Mouse (Mus musculus): ENCODE measurements around the gene Rab31. TPM values are rescaled to one million over a fixed set of nuclear protein-coding genes. Genes with fewer than 3 reads are reported as not detected.

The Rab31 gene
- polyA plus RNA-seq, 1 experiment: 6.5 TPM

- Histone ChIP-seq H3K4me1 (replicated peaks; ENCODE audit: control insufficient read depth, insufficient read depth, low read length) (peaks cover 6% of the 10 kb centered on the region), H3K27ac (ENCODE audit: control insufficient read depth, insufficient read depth, low read length) (no peak overlapping the region), H3K27me3 (ENCODE audit: control insufficient read depth, insufficient read depth, low read length) (no peaks in the 10 kb centered on the region), H3K36me3 (ENCODE audit: control insufficient read depth, insufficient read depth, low read length) (no peaks in the 10 kb centered on the region), H3K4me3 (ENCODE audit: control insufficient read depth, insufficient read depth, low read length) (no peak overlapping the region)
- WGBS: 56% methylated on average over 7 of the region's 7 CpGs
- DNase-seq: no peak
- no peak for TF ChIP-seq CTCF (IDR thresholded peaks at IDR 0.05; ENCODE audit: borderline replicate concordance, control insufficient read depth, extremely low read depth, insufficient read depth, low read length, poor library complexity)
- TF ChIP-seq POLR2A (IDR thresholded peaks at IDR 0.05; ENCODE audit: control insufficient read depth, extremely low read depth, insufficient read depth, low read length, poor library complexity): no peak
Measured at GRCm38 (mm10) chr17:65607574-65608311, 164.8 kb downstream of the Rab31 start.

GRCm38 (mm10) chr17:65606014-65606413, 166.5 kb downstream of the Rab31 start:
- peaks cover 6% of the 10 kb centered on the region for H3K4me1 ChIP-seq (replicated peaks; ENCODE audit: control insufficient read depth, insufficient read depth, low read length)
- no peak overlapping the region for H3K27ac ChIP-seq (ENCODE audit: control insufficient read depth, insufficient read depth, low read length)
- DNase-seq: no peak
- H3K36me3 ChIP-seq (ENCODE audit: control insufficient read depth, insufficient read depth, low read length): no peaks in the 10 kb centered on the region
- H3K27me3 ChIP-seq (ENCODE audit: control insufficient read depth, insufficient read depth, low read length): no peaks in the 10 kb centered on the region
- no peak for TF ChIP-seq CTCF (IDR thresholded peaks at IDR 0.05; ENCODE audit: borderline replicate concordance, control insufficient read depth, extremely low read depth, insufficient read depth, low read length, poor library complexity)
- no peak overlapping the region for H3K4me3 ChIP-seq (ENCODE audit: control insufficient read depth, insufficient read depth, low read length)
- 86% methylated on average over 4 of the region's 4 CpGs for WGBS

DNA sequence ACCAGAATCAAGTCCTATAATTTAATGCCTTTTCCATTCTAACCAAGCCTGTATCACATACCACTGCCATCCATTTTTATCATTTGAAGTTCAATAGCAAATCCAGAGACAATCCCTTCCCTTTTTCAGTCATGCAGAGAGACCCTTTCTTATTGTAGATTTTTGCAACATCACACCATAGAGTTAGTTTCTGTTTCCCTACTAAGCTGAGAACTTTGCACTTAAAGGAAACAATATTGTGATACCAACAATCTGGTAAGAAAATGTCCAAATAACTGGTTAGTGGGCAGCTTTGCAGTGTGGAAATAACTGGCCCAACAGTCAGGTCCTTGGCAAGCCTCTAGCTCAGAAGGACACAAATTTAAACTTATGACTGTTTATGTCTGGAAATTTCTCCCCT, 167.7 kb downstream of the Rab31 start:
- no peak overlapping the region for H3K4me3 ChIP-seq (ENCODE audit: control insufficient read depth, insufficient read depth, low read length)
- H3K27ac ChIP-seq (ENCODE audit: control insufficient read depth, insufficient read depth, low read length): no peak overlapping the region
- H3K27me3 ChIP-seq (ENCODE audit: control insufficient read depth, insufficient read depth, low read length): no peaks in the 10 kb centered on the region
- DNase-seq: no peak
- TF ChIP-seq POLR2A (IDR thresholded peaks at IDR 0.05; ENCODE audit: control insufficient read depth, extremely low read depth, insufficient read depth, low read length, poor library complexity) (no peak), CTCF (IDR thresholded peaks at IDR 0.05; ENCODE audit: borderline replicate concordance, control insufficient read depth, extremely low read depth, insufficient read depth, low read length, poor library complexity) (no peak)
- peaks cover 6% of the 10 kb centered on the region for H3K4me1 ChIP-seq (replicated peaks; ENCODE audit: control insufficient read depth, insufficient read depth, low read length)
- H3K36me3 ChIP-seq (ENCODE audit: control insufficient read depth, insufficient read depth, low read length): no peaks in the 10 kb centered on the region

- Histone ChIP-seq H3K27me3 (ENCODE audit: control insufficient read depth, insufficient read depth, low read length) (no peaks in the 10 kb centered on the region), H3K27ac (ENCODE audit: control insufficient read depth, insufficient read depth, low read length) (no peak overlapping the region), H3K4me1 (replicated peaks; ENCODE audit: control insufficient read depth, insufficient read depth, low read length) (peaks cover 6% of the 10 kb centered on the region), H3K4me3 (ENCODE audit: control insufficient read depth, insufficient read depth, low read length) (no peak overlapping the region), H3K36me3 (ENCODE audit: control insufficient read depth, insufficient read depth, low read length) (no peaks in the 10 kb centered on the region)
- no peak for DNase-seq
- no peak for TF ChIP-seq CTCF (IDR thresholded peaks at IDR 0.05; ENCODE audit: borderline replicate concordance, control insufficient read depth, extremely low read depth, insufficient read depth, low read length, poor library complexity)
- TF ChIP-seq POLR2A (IDR thresholded peaks at IDR 0.05; ENCODE audit: control insufficient read depth, extremely low read depth, insufficient read depth, low read length, poor library complexity): no peak
Measured at GRCm38 (mm10) chr17:65604315-65604714, 168.2 kb downstream of the Rab31 start.

Other genes with a start within 250 kb of the Rab31 start
- 0.05 TPM in 1 of 2 replicates, not detected in the other for gene Tmem232, start 232.0 kb downstream of the Rab31 start, polyA plus RNA-seq (2012; rRNA removed)
- 32.9 and 58.0 TPM in 2 replicates for gene Vapa, start 159.2 kb downstream of the Rab31 start, polyA plus RNA-seq (2012; rRNA removed)
- not detected in 2 replicates for gene Txndc2, start 130.6 kb downstream of the Rab31 start, polyA plus RNA-seq (2012; rRNA removed)
- 36.6 and 40.1 TPM in 2 replicates for gene Ppp4r1, start 9.8 kb upstream of the Rab31 start, polyA plus RNA-seq (2012; rRNA removed)
- gene Ralbp1, start 113.0 kb upstream of the Rab31 start, polyA plus RNA-seq (2012; rRNA removed): 47.6 and 48.7 TPM in 2 replicates
- gene Twsg1, start 178.5 kb upstream of the Rab31 start, polyA plus RNA-seq (2012; rRNA removed): 33.9 and 35.2 TPM in 2 replicates

Measured in thymus, adult 2 months (tissue).